Mouse (Mus musculus) megakaryocyte, embryonic 14.5 days (primary cell): ENCODE results near the gene Dlx3.

ENCODE experiments used
- FLI1 ChIP-seq: IDR thresholded peaks from 2 replicates; pipeline ENCODE4 v1.6.1; 2012; ENCODE audit warnings: low read length, inconsistent platforms, mixed read lengths
- GATA1 ChIP-seq: IDR thresholded peaks from 3 replicates; pipeline ENCODE4 v1.6.1; 2012; ENCODE audit warnings: mixed read lengths, low read length, inconsistent platforms, borderline replicate concordance

DNA sequence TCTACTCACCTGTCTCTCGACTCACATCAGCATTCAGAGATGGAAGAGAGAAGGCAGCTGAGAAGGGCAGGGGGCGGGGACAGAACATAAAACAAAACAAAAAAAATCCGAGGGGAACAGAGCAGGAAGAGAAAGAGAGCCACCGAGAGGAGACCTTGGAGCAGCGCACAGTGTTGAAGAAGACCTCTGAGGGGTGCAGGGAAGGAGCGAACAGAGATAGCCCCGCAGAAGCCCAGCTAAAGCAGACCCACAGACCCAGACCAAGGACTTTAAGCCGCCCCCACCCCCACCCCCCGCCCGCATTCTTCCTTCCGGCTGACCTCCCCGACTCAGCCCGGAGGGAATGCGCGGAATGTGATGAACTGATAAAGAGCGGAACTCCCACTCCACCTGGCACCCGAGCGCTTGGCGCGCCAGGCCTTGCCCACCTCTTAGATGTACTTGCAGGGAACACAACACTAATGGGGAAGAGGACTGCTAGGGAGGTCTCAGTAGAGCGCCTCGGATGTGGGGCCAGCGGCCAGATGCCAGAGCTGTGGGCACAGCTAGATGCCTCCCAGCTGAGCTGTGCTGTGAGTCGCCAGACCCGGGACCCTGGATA, 14.5 kb upstream of the Dlx3 start:
- no peak for TF ChIP-seq GATA1
- TF ChIP-seq FLI1, result no peak
